Mouse (Mus musculus): ENCODE results near the gene Sult3a1.
"Not testable (repeated sequence)": the region's sequence is repeated elsewhere in the genome, so short reads cannot be mapped to it uniquely, and the experiment has no call there.

The Sult3a1 gene

GRCm38 (mm10) chr10:33857421-33857820 lies at the start of gene Sult3a1:
Gene Sult3a1 (plus strand): TSS chr10:33857721.
- DNase-seq = no peak

- DNase-seq = no peak
Observed at GRCm38 (mm10) chr10:33811807-33812206, 45.7 kb upstream of the Sult3a1 start.

GRCm38 (mm10) chr10:33814266-33814665 lies 43.3 kb upstream of the Sult3a1 start:
- DNase-seq = no peak

GRCm38 (mm10) chr10:33816923-33817322 lies 40.6 kb upstream of the Sult3a1 start:
- no peak for DNase-seq

GRCm38 (mm10) chr10:33820892-33821291 lies 36.6 kb upstream of the Sult3a1 start:
- DNase-seq = no peak

- no peak for DNase-seq
Observed at GRCm38 (mm10) chr10:33865994-33866393, 8.5 kb downstream of the Sult3a1 start.

GRCm38 (mm10) chr10:33870441-33870840 lies 12.9 kb downstream of the Sult3a1 start:
- DNase-seq = no peak

- DNase-seq = no peak
Observed at GRCm38 (mm10) chr10:33872672-33873398, 15.3 kb downstream of the Sult3a1 start.

- DNase-seq = not testable (repeated sequence)
Observed at GRCm38 (mm10) chr10:33882411-33882810, 24.9 kb downstream of the Sult3a1 start.

- not testable (repeated sequence) for DNase-seq
Observed at GRCm38 (mm10) chr10:33901520-33901919, 44.0 kb downstream of the Sult3a1 start.

- no peak for DNase-seq
Observed at GRCm38 (mm10) chr10:33904530-33905481, 47.3 kb downstream of the Sult3a1 start, which contains the start of gene Rsph4a. Gene Rsph4a (plus strand): TSS chr10:33905111.

GRCm38 (mm10) chr10:33905489-33905888 lies 48.0 kb downstream of the Sult3a1 start:
- no peak for DNase-seq

Measured in cerebellum, adult 8-10 months (tissue).